Mouse (Mus musculus): ENCODE data around the gene Ssh3. TPM values are rescaled to one million over a fixed set of nuclear protein-coding genes. Genes with fewer than 3 reads are reported as not detected.

Gene Ssh3
- polyA plus RNA-seq, 1 experiment from 2014 or later, result 11.5 TPM

DNA sequence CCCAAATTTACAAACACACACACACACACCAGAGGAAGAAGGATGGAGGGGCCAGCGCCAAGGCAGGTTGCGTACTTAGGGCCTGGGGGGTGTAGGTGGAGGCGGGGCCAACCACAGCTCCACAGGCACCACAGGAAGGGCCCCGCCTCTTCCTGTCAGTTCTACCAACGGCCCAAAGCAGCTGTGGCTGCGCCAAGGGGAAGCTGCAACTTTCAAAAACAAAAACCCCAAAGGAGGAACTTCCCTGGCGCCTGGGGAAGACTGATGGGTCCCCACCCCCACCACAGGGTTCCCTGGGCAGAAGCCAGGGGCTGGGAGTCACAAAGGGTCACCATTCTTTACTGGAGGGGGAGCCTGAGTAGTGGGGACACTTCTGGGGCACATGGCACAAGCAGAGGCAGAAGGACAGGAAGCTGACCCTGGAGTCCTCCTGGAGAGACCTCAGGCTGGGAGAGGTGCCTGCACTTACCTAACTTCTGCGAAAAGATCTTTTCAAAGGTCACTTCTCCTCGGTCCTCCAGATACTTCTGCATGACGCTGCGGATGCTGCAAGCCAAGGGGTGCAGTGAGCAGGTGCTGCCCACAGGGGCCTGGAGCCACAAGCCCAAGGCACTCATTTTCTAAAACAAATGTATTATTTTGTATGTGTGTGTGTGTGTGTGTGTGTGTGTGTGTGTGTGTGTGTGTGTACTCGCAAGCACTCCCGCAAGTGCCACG, 25.6 kb upstream of the Ssh3 start:
- H3K9ac ChIP-seq, result 0 out of 2 replicates have a peak overlapping the region, but pooled peaks have one; percentile 15
- 70% methylated on average over 14 of the region's 14 CpGs for WGBS
- no peak for ATAC-seq (ENCODE audit: insufficient number of reproducible peaks, insufficient read depth, low FRiP score, low TSS enrichment)
- H3K27ac ChIP-seq, result no peak overlapping the region
- H3K9me3 ChIP-seq, result no peaks in the 10 kb centered on the region
- peaks cover 50% of the 10 kb centered on the region for H3K36me3 ChIP-seq
- H3K4me3 ChIP-seq, result no peak overlapping the region
- H3K4me1 ChIP-seq, result 0 out of 2 replicates have a peak, but pooled peaks cover 9% of the 10 kb centered on the region
- no peak overlapping the region for H3K4me2 ChIP-seq (replicated peaks)
- H3K27me3 ChIP-seq, result no peaks in the 10 kb centered on the region

- Histone ChIP-seq H3K36me3 (peaks cover 84% of the 10 kb centered on the region), H3K9ac (no peak overlapping the region)
- WGBS, result 90% methylated on average over 11 of the region's 11 CpGs
Observed at GRCm38 (mm10) chr19:4291161-4291560, 22.2 kb upstream of the Ssh3 start.

DNA sequence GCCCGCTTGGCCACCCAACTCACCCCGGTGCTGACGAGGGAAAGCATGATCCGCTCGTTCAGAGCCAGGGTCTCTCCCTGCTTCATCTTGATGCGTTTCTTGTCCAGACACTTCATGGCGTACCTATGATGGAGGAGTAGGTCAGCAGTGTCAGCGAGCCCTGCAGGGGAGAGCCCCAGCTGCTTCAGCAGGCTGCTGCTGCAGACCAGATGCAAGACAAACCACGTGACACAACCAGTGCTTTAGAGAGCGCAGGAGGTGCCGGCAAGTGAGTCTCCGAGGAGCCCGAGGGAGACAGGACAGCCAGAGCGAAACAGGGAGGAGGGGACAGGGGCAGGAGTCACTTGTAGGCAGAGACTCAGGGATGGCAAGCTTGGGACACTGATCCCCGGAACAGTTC, 21.8 kb upstream of the Ssh3 start:
- Histone ChIP-seq H3K4me3 (no peak overlapping the region), H3K27me3 (no peaks in the 10 kb centered on the region), H3K9ac (no peak overlapping the region), H3K4me1 (0 out of 2 replicates have a peak, but pooled peaks cover 4% of the 10 kb centered on the region), H3K4me2 (replicated peaks) (no peak overlapping the region), H3K36me3 (peaks cover 86% of the 10 kb centered on the region), H3K27ac (no peak overlapping the region), H3K9me3 (no peaks in the 10 kb centered on the region)
- WGBS, result 69% methylated on average over 15 of the region's 15 CpGs
- no peak for ATAC-seq (ENCODE audit: insufficient number of reproducible peaks, insufficient read depth, low FRiP score, low TSS enrichment)

More at GRCm38 (mm10) chr19:4291161-4291560, 22.2 kb upstream of the Ssh3 start:
- Histone ChIP-seq H3K27ac (no peak overlapping the region), H3K4me3 (no peak overlapping the region), H3K9me3 (no peaks in the 10 kb centered on the region), H3K4me2 (replicated peaks) (no peak overlapping the region), H3K4me1 (0 out of 2 replicates have a peak, but pooled peaks cover 4% of the 10 kb centered on the region), H3K27me3 (no peaks in the 10 kb centered on the region)
- no peak for ATAC-seq (ENCODE audit: insufficient number of reproducible peaks, insufficient read depth, low FRiP score, low TSS enrichment)

DNA sequence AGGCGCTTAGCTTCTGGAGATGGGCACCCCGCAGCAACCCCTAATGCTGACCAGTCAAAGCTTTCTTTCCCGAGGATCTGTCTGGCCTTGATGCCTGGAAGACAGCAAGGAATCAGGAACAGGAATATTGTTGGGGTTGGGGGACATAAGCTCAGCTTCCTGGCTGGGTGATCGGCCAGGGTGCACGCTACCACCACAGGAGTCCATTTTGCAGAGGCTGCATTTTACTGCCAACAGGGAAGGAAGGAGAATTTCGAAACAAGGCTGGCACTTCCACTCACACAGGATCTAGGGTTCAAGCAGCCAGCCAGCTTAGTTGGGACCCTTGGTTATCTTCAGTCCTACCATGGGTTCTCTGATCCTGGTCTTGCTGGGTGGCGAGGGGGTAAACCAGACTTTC, 14.7 kb upstream of the Ssh3 start:
- H3K36me3 ChIP-seq, result peaks cover 38% of the 10 kb centered on the region
- H3K27me3 ChIP-seq, result no peaks in the 10 kb centered on the region
- H3K4me1 ChIP-seq, result 0 out of 2 replicates have a peak, but pooled peaks cover 11% of the 10 kb centered on the region
- peak overlapping the region; percentile 79 for H3K4me2 ChIP-seq (replicated peaks)
- no peaks in the 10 kb centered on the region for H3K9me3 ChIP-seq
- peak overlapping the region; percentile 69 for H3K4me3 ChIP-seq
- 0 out of 2 replicates have a peak overlapping the region, but pooled peaks have one; percentile 12 for H3K27ac ChIP-seq
- no peak for ATAC-seq (ENCODE audit: insufficient number of reproducible peaks, insufficient read depth, low FRiP score, low TSS enrichment)
- WGBS, result 52% methylated on average over 7 of the region's 7 CpGs
- H3K9ac ChIP-seq, result no peak overlapping the region

DNA sequence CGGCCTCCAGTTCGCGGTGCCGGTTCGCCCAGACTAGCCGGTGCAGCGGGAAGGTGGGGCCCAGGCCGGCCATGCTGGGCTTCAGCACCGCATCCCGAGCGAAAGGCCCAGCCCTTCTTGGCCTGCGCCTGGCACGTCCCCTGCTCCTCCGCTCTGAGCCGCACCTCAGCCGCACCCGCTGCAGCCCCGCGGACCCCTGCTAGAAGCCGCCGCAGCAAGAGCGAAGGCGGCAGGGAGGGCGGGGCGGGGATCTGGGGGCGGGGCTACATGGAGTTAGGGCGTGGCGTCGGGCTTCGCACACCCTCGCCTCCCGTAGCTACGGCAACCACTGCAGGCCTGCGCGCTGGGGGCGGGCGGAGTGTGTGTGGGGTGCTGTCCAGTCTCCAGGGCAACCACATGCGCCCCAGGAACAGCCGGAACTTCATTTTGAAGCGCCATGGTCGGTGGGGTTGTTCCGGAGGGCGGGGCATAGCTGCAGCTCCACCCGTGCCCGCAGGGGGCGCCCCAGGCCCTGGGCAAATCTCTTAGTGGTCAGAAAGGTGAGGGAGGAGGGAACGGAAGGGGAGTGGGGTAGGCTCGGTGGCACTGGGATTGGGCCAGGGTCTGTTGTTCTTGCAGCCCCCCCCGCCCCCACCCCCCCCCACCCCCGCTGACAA, 14.0 kb upstream of the Ssh3 start, which contains the start of gene Ankrd13d:
Ankrd13d (minus strand) TSS at position 240 of the 656 bp plus-strand sequence.
- under 1% methylated on average over 50 of the region's 50 CpGs for WGBS
- Histone ChIP-seq H3K4me3 (peak within 1 kb of the TSS; percentile 69), H3K27me3 (no peaks in the 10 kb centered on the region)

DNA sequence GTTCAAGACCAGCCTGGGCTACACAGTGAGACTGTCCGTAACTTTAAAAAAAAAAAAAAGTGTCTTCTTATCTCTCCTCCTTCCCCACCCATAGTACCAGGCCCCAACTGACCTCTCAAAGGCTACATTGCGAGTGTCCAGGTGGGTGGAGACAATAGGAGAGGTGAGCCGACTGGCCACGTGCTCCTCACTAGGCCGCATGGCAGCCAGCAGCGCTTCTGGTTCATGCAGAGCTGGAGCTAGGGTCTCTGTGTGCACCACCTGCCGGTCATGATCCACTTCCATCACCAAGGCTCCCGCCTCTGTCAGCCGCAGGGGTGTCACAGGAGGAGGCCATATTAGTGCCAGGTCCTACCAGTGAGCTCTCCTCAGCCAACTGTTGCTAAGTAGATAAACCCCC, 11.4 kb upstream of the Ssh3 start:
- 95% methylated on average over 9 of the region's 9 CpGs for WGBS
- no peak overlapping the region for H3K9ac ChIP-seq
- no peak overlapping the region for H3K4me2 ChIP-seq (replicated peaks)
- H3K4me1 ChIP-seq, result 0 out of 2 replicates have a peak, but pooled peaks cover 11% of the 10 kb centered on the region
- H3K27me3 ChIP-seq, result no peaks in the 10 kb centered on the region
- H3K27ac ChIP-seq, result no peak overlapping the region
- no peak overlapping the region for H3K4me3 ChIP-seq
- peaks cover 4% of the 10 kb centered on the region; the same call in 1 of the 2 replicates for H3K9me3 ChIP-seq
- peaks cover 6% of the 10 kb centered on the region; the same call in 1 of the 2 replicates for H3K36me3 ChIP-seq
- no peak for ATAC-seq (ENCODE audit: insufficient number of reproducible peaks, insufficient read depth, low FRiP score, low TSS enrichment)

More for the DNA sequence above, 14.0 kb upstream of the Ssh3 start, which contains the start of gene Ankrd13d:
- ATAC-seq (ENCODE audit: insufficient number of reproducible peaks, insufficient read depth, low FRiP score, low TSS enrichment), result peak; percentile 91
- Histone ChIP-seq H3K27ac (peak within 1 kb of the TSS; percentile 50; the same call in 1 of the 2 replicates), H3K9me3 (no peaks in the 10 kb centered on the region), H3K36me3 (peaks cover 32% of the 10 kb centered on the region), H3K4me2 (replicated peaks) (peak within 1 kb of the TSS; percentile 79), H3K4me1 (0 out of 2 replicates have a peak, but pooled peaks cover 11% of the 10 kb centered on the region), H3K9ac (peak within 1 kb of the TSS; percentile 71)

- 0 out of 2 replicates have a peak, but pooled peaks cover 11% of the 10 kb centered on the region for H3K4me1 ChIP-seq
- H3K27ac ChIP-seq, result no peak overlapping the region
- H3K9ac ChIP-seq, result no peak overlapping the region
- H3K4me2 ChIP-seq (replicated peaks), result no peak overlapping the region
- no peak overlapping the region for H3K4me3 ChIP-seq
- peaks cover 4% of the 10 kb centered on the region; the same call in 1 of the 2 replicates for H3K9me3 ChIP-seq
- no peaks in the 10 kb centered on the region for H3K36me3 ChIP-seq
- no peak for ATAC-seq (ENCODE audit: insufficient number of reproducible peaks, insufficient read depth, low FRiP score, low TSS enrichment)
- WGBS, result 92% methylated on average over 1 of the region's 1 CpGs
- H3K27me3 ChIP-seq, result no peaks in the 10 kb centered on the region
Observed at GRCm38 (mm10) chr19:4279487-4279886, 10.5 kb upstream of the Ssh3 start.

DNA sequence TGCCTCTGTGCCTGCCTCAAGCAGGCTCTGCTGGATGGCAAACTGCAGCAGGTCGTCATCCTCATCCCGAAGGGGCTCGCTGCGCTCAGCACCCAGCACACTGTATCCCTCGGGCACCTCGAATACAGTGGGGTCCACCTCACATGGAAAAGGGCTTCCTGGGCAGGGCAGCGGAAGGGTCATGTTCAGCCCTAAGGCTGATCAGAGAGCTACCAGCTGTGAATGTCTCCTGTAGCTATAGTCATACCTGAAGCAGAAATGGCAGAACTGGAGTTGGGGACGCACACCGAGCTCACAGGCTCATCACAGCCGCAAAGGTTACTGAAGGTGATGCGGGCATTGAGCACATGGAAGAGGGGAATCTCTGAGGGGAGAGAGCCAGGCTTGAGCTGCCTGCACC, 2.0 kb upstream of the Ssh3 start:
- Histone ChIP-seq H3K27ac (no peak overlapping the region), H3K36me3 (0 out of 2 replicates have a peak, but pooled peaks cover 3% of the 10 kb centered on the region), H3K9me3 (peaks cover 2% of the 10 kb centered on the region; the same call in 1 of the 2 replicates), H3K4me1 (peaks cover 4% of the 10 kb centered on the region), H3K4me2 (replicated peaks) (no peak overlapping the region), H3K9ac (no peak overlapping the region), H3K4me3 (no peak overlapping the region), H3K27me3 (peaks cover 37% of the 10 kb centered on the region)
- 91% methylated on average over 11 of the region's 11 CpGs for WGBS
- ATAC-seq (ENCODE audit: insufficient number of reproducible peaks, insufficient read depth, low FRiP score, low TSS enrichment), result no peak

DNA sequence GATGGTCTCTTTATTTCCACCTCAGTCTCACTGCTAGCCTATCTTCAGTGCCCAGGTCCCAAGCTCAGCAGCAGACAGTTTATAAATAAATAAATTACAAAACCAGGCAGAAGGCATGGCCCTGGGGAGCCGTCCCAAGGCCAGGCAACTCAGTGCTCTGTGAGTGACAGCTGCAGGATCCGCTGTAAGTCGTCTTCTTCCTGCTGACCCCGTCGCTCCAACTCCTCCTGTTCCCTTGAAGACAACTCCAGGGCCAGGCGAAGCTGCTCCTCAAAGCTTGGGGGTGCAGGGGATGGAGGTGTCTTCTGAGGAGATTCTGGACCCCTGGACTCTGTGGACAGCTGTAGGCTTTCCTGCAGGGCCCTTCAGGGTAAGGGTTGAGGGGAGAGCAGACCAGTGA, 1.2 kb upstream of the Ssh3 start:
- Histone ChIP-seq H3K4me2 (replicated peaks) (no peak overlapping the region), H3K27ac (no peak overlapping the region), H3K36me3 (0 out of 2 replicates have a peak, but pooled peaks cover 3% of the 10 kb centered on the region), H3K4me3 (no peak overlapping the region), H3K9me3 (no peaks in the 10 kb centered on the region), H3K27me3 (peaks cover 37% of the 10 kb centered on the region), H3K4me1 (peaks cover 4% of the 10 kb centered on the region), H3K9ac (no peak overlapping the region)
- 61% methylated on average over 6 of the region's 6 CpGs for WGBS
- ATAC-seq (ENCODE audit: insufficient number of reproducible peaks, insufficient read depth, low FRiP score, low TSS enrichment), result no peak

DNA sequence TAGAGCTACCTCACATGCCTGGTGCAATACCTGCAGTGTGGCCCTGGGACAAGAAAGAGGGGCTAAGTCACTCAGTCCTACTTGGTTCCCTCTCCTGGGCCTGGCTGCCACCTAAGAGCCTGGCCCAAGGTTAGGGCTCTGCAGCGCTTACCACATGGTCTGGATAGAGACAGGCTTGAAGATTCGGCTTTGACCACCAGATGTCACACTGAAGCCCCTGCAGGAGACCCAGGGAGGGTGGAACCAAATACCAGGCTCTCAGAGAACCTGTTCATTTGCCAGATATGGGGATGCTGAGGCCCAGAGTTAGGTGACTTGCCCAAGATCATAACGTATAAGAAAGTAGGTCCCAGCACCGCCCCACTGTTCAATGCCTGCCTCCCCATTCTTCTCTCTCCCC, 3.0 kb downstream of the Ssh3 start:
- Histone ChIP-seq H3K4me2 (replicated peaks) (no peak overlapping the region), H3K9me3 (no peaks in the 10 kb centered on the region), H3K4me1 (peaks cover 4% of the 10 kb centered on the region), H3K36me3 (0 out of 2 replicates have a peak, but pooled peaks cover 3% of the 10 kb centered on the region), H3K27me3 (peaks cover 37% of the 10 kb centered on the region), H3K27ac (no peak overlapping the region), H3K9ac (no peak overlapping the region), H3K4me3 (no peak overlapping the region)
- WGBS, result 59% methylated on average over 4 of the region's 4 CpGs
- no peak for ATAC-seq (ENCODE audit: insufficient number of reproducible peaks, insufficient read depth, low FRiP score, low TSS enrichment)

- H3K27ac ChIP-seq, result no peak overlapping the region
- WGBS, result 89% methylated on average over 6 of the region's 6 CpGs
- H3K27me3 ChIP-seq, result peaks cover 21% of the 10 kb centered on the region
Observed at GRCm38 (mm10) chr19:4264171-4264780, 4.7 kb downstream of the Ssh3 start.

More at GRCm38 (mm10) chr19:4264171-4264780, 4.7 kb downstream of the Ssh3 start:
- no peak for ATAC-seq (ENCODE audit: insufficient number of reproducible peaks, insufficient read depth, low FRiP score, low TSS enrichment)
- Histone ChIP-seq H3K36me3 (no peaks in the 10 kb centered on the region), H3K9me3 (no peaks in the 10 kb centered on the region), H3K4me2 (replicated peaks) (no peak overlapping the region), H3K4me1 (peaks cover 4% of the 10 kb centered on the region), H3K9ac (no peak overlapping the region), H3K4me3 (no peak overlapping the region)

All from embryonic facial prominence, embryonic 12.5 days (tissue).